Mouse (Mus musculus): ENCODE data around the gene Med22.

Med22 gene

GRCm38 (mm10) chr2:26870666-26871065 is 39.8 kb downstream of the Med22 start:
- no peak for DNase-seq (ENCODE audit: low read depth, low spot score)

- no peak for DNase-seq (ENCODE audit: low read depth, low spot score)
Measured at GRCm38 (mm10) chr2:26864879-26865278, 45.6 kb downstream of the Med22 start, which contains the start of gene Abo. TSS of gene Abo (minus strand) at chr2:26864979.

- no peak for DNase-seq (ENCODE audit: low read depth, low spot score)
Measured at GRCm38 (mm10) chr2:26862856-26863255, 47.6 kb downstream of the Med22 start.
